Mouse (Mus musculus): ENCODE data around the gene Heatr5b.

Gene Heatr5b

DNA sequence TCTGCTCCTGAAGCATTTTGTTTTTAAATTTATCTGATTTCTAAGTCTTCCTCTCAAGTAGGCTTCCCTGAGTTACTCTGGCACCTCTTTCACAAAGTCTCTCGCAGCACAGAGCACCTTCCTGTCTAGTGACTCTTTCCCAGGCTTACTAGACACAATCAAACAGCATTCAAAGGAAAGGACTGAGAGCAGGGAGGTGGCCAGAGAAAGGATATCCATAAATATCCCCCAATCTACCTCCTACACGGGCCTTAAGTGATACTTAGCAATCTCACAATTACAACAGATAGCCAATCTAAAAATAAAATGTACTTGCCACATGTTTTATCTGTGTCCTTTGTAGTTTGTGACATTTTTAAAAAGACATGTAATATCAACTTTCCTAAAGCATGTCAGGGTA is 66.2 kb downstream of the Heatr5b start:
- in situ Hi-C loops (cut with MboI; ENCODE audit: low sequenced_read_pairs): no loop called here

DNA sequence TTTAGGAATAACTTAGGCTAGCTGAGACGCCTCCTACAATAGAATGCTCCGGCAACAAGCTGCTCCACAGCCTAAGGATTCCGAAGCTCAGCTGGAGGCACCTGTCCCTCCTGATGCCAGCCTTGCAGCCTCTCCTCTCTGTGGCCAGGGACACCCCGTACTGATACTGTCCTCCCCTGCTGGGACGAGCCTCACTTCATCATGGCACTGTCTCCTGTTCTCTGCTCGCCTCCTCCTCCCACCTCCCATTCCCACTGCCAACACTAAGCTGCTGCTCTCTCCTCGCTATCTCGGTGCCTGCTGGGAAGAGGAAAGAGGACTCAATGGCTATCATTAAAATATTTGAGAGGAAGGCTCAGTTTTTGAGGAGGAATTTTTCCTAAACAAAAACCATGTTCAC is 67.6 kb downstream of the Heatr5b start:
- in situ Hi-C loops (cut with MboI; ENCODE audit: low sequenced_read_pairs): no loop called here

DNA sequence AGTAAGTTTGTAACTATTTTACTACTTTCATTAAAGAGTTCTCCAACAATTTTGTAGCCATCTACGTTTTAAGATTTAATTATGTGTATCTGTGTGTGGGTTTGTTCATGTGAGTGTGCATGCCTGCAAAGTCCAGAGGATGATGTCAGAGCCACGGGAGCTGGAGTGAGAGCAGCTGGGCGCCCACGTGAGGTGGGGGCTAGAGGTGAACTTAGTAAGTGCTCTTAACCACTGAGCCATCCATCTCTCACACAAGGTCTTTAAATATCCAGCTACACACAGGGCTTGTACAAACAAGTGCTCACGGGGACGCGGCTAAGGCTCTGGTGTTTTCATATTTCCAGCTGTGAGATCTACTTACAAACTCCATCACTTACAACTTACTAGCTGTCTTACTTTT is 69.1 kb downstream of the Heatr5b start:
- in situ Hi-C loops (cut with MboI; ENCODE audit: low sequenced_read_pairs): no loop called here

DNA sequence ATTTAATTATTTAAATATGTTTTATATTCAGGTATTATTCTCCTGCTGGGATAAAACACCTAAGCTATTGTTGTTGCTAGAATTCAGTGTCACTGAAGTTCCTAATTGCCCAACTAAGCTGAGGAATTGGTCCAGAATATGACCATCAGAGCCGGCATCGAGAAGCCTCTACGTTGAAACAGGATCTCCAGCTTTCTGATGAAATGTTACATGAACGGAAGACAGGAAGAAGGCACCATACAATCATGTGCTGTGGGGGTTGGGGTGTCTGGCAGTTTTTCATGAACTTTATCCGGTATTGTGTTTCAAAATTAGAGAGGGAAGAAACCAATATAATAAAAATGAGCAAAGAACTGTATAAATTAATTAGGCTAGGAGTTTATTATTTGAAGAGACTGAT is 71.9 kb downstream of the Heatr5b start:
- in situ Hi-C loops (cut with MboI; ENCODE audit: low sequenced_read_pairs): no loop called here

DNA sequence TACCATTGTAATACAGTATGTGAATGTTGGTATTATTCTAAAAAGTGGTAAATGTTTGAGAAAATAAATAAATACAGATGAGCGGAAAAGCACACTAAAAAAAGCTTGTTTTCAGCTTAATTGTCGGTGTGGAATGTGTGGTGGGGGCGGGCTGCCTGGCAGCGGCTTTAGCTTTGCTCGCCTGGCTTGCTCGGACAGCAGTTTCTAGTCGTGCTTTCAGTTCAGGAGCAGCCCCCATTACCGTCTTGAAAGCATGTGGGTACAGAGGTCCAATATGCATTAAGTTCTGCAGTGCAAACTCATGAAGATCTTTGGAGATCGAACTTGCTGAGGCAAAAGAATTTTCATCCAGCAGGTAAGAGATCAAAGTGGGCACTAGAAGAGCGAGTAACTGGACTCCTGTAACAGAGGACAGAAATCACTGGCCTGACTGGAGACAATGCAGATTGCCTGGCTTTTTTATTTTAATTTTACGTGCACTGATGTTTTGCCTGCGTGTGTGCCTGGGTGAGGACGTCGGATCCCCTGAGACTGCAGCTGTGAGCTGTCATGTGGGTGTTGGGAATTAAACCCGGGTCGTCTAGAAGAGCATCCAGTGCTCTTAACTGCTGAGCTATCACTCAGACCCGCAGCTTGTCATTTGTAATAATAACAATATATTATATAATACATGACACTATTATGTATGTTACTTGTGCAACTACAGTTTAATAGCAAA is 82.1 kb downstream of the Heatr5b start:
- in situ Hi-C loops (cut with MboI; ENCODE audit: low sequenced_read_pairs): no loop called here

DNA sequence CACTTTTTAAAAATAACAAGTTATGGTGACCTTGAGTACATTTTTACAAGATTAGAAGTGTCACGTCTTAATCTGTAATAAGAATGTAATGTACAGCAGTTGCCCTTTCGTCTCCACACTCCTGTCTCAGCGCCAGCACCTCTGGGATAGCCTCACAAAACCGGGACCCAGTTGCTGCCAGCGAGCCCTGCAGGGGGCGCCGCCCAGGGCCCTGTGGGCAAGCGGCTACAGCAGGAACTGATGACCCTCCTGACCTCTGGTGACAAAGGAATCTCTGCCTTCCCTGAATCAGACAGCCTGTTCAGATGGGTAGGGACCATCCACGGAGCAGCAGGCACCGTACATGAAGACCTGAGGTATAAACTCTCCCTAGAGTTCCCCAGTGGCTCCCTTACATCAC is 83.1 kb downstream of the Heatr5b start:
- in situ Hi-C loops (cut with MboI; ENCODE audit: low sequenced_read_pairs): no loop called here

DNA sequence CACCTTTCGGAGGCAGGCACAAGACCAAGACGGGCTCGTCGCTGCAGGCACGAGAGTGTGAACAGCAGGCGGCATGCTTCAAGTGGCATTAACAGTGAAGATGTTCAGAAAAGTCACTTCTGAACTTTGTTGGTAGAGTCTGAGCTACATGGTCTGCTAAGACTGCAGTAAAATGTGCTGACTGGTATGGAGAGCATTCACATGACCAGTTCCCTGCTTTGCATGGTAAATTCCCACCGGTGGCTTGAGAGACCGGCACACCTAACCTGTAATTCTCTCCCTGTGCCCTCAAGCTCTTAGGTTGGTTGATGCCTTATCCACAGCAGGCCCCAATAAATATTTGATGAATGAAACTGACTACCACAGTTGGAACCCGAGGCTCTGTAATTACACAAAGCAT is 86.7 kb downstream of the Heatr5b start:
- in situ Hi-C loops (cut with MboI; ENCODE audit: low sequenced_read_pairs): no loop called here

DNA sequence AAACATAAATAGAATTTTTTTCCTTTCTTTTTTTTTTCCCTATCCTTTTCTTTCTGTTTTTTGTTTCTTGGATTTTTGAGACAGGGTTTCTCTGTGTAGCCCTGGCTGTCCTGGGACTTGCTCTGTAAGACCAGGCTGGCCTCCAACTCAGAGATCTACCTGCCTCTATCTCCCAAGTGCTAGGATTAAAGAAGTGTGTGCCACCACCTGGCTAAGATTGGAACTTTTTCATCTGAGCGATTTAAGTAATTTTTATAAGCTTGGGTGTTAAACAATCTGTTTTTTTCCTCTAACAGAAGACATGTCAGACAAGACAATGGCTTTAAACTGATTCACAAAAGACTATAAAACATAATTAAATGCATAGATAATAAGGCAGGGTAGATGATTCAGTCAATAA is 96.7 kb downstream of the Heatr5b start:
- in situ Hi-C loops (cut with MboI; ENCODE audit: low sequenced_read_pairs): no loop called here

DNA sequence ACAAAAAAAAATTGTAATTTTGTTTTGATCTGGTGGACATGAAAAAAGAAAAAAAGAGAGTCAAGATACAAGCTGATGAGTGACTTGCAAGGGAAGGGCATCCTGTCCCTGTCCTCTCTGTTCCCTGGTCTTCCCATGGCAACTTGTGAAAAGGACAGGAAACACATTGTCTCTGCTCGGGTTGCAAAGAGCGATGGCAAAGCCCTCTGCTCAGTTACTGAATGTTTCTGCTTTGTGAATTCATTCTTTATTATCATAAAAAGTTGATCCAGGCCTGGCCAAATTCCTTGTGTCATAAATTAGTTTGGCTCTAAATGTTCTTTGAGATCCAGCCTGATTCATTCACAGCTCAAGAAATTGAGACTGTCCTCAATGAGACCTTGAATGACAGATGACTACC is 97.4 kb downstream of the Heatr5b start:
- in situ Hi-C loops (cut with MboI; ENCODE audit: low sequenced_read_pairs): no loop called here

DNA sequence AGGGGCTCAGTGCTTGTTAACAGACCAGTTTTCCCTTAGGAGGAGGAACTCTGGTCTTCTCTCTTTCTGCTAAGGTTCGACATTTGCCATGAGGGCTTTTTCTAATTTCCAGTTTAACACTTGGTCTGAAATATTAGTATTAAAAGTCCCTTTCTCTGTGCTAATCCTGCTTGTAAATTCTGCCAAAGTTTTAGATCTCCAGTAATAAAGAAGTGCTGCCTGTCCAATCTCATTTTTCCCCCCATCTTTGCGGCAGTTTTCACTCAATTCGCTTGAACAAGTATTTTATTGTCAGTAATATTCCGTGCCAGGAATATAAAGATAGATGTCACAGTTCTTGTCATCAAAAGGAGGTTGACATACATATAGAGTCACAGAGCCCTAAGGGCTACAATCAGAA is 98.1 kb downstream of the Heatr5b start, which contains the start of gene Strn:
Gene Strn (minus strand): TSS at position 101 of the 400 bp plus-strand sequence.
- in situ Hi-C loops (cut with MboI; ENCODE audit: low sequenced_read_pairs): no loop called here

DNA sequence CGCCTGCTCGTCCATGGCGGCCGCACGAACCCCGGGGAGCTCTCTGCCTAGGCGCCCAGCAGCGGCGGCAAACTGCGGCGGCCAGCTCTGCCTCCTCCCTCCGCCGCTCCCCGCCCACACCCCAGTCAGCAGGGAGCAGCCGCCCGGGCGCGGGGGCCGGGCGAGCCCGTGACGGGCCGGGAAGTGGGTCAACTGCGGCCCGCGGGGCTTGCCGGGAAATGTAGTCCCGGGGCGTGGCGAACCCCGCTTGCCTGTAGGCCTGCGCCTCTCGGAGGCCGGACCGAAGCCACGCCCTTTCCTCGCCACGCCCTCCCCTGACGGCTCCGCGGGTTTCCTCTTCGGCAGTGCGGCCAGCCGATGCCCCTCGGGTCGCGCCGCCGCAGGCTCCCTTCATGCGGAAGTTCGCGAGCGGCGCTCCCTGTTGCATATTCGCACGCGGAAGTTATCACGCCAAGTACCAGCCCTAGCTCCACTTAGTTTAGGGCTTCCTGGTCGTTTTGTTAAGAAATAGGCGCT is 98.6 kb downstream of the Heatr5b start:
- in situ Hi-C loops (cut with MboI; ENCODE audit: low sequenced_read_pairs): no loop called here

DNA sequence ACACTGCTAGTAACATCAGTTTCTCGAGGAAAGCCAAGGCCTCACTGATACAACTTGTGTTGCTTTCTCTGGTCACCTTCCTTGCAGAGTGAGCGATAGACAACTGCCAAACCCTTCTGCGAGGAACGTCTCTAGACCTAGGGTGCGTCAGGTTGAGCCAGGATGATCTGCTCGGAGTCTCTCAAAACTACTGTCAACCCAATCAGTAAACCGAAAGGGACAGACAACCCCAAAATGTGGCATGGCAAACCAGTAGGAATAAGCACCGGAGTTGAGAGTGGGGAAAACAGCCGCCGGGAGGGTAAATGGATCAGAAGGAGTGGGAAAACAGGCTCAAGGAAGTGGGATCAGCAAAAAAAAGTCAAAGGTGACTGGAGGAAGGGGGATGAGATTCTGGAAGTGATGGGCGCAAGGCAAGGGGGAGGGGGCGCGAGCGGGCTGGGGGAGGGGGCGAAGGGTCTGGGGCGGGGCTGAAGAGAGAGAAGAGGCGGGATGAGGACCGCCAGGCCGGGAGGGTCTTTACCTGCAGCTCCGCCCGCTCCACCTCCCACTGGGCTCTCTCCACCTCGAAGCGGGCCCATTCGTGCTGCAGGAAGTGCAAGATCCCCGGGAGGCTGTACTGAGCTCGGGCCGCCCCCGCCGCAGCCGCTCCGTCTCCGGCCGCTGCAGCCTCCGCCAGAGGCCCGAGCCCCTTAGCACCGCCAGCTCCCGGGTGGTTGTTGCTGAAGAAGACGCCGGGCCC is 99.3 kb downstream of the Heatr5b start:
- in situ Hi-C loops (cut with MboI; ENCODE audit: low sequenced_read_pairs): no loop called here

DNA sequence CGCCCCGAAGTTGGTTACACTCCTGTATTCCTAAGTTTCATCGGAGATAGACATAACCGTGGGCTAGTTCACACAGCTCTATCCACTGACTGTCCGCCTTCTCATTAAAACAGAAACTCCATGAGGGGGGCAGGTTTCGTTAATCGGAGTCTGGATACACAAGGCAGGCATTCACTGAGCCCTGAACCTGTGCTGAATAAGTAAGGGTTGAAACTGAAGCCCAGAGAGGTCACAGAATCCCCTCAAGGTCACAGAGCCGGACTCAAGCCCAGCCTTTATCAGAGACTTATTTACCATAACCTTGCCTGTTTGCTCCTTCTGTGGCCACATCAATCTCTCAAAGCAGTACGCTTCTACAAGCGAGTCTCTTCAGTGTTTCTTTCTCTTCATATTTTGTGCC is 100.4 kb downstream of the Heatr5b start:
- in situ Hi-C loops (cut with MboI; ENCODE audit: low sequenced_read_pairs): no loop called here

DNA sequence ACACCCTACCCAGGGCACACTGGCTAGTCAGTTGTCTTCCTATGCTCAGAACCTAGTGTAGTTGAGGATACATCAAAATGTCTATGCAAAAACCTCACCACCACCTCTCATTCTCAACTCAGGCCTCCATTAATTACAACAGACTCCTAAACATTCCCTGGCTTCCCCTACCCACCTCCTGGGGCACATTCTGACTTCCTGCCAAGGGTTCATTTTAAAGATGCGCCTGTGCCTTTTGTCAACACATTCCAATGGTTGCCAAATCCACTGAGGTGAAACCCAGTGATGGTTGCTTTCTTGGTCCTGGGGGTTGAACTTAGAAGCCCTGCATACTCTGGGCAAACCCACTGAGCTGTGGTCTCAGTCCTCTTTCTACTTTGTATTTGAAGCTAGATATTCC is 103.1 kb downstream of the Heatr5b start:
- in situ Hi-C loops (cut with MboI; ENCODE audit: low sequenced_read_pairs): no loop called here

DNA sequence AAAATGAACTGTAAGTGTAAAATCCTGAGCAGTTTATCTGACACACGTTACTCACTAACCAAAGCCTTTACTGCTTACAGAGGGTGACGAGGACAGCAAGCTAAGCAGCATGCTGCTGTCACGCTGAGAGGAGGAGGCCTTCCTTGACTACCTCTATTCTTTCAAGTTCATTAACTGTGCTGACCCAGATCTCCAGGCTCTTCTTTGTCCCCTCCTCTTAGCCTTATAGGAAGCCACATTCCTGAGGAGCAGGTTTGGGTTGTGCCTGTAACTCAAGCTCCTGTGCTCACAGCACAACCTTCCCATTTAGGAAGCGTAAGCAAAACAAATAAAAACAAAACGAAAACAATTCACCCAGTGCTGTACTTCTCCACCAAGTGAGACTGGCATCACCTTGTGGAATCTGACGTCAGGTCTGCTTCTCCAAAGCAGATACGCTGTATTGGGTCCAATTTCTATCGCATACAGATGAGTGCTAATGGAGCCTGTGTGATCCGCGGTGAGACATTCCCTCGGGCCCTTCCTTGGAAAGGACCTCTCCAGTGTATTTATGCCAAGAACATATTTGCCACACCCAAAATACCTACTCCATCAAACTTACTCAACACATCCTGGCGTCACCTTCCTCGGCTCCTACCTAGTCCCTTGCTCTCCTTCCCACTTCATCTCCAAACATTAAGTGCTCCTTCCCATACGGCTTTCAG is 108.3 kb downstream of the Heatr5b start:
- in situ Hi-C loops (cut with MboI; ENCODE audit: low sequenced_read_pairs): no loop called here

DNA sequence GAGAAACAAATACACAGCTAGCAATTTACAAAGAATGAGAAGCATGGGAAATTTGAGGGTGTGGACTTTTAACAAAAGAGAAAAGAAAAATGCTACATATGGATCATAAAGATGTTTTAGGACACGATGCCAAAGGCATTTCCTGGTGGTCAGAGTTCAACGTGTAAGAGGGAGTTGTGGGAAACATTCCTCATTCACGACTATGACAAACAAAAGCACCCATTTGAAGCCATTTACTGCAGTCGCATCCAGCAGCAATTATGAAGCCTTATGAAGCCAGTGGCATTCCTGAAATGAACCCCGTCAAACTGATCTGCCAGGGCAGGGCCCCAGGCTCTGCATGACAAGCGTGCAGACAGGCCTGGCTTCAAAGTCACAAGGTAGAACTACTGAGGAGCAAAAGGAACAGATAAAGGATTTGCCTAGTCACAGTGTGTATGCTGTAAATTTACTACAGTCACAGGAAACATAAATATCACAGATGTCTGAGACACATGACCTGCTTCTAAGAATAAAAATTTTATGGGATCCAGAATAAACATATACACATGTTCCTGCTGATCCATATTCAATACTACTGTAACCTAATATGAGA is 110.6 kb downstream of the Heatr5b start:
- in situ Hi-C loops (cut with MboI; ENCODE audit: low sequenced_read_pairs): no loop called here

DNA sequence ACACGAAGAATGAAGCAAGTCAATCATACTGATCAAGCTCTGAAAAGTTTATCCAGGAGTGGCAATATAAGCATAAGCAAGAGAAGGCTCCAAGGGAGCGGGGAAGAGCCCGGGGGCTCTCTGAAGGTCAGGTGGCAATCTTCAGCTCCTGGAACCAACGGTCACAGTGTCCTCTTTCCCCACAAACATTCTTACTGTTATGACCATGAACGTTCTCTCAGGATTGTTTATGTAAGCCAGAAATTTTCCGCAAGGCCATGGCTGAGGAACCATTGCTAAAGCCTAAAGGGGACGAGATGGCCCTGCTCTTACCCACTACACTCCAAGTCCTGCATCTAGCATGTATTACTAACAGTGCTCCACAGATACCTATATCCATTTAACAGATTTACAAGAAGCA is 113.5 kb downstream of the Heatr5b start:
- in situ Hi-C loops (cut with MboI; ENCODE audit: low sequenced_read_pairs): no loop called here

DNA sequence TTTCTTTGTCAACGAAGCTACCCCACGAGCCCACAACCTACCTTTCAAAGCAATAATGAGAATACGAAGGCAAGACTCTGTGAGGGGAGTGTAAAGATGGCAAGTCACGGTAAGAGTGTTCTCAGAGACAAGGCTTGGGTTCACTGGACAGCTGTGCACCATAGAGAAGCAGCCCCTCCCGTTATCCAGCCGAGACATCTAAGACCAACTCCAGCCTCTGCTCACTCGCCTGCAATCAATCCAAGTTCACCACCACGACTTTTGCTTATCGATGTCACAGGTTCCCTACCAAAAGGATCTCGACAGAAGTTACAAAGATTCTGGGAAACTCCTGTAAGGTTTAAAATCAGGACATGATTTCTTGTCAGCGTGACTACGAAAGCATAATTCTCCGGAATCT is 116.1 kb downstream of the Heatr5b start:
- in situ Hi-C loops (cut with MboI; ENCODE audit: low sequenced_read_pairs): no loop called here

DNA sequence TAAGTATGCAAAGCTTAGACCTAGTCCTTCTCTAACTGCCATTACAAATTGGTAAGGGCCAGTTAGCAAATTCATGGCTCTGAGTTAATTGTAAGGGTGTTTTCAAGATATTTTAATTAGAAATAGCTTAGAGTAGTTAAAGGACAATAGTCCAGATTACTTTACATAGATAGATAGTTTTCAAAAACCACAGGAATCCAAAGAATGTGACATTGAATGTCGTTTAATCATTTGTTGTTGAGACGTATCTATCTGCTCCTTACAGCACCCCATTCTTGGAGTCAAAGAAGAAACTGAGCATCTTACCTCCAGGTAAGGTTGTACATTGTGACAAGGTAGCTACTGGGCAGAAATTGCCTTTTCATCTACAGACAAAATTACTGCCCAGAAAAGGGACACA is 124.9 kb downstream of the Heatr5b start:
- in situ Hi-C loops (cut with MboI; ENCODE audit: low sequenced_read_pairs): no loop called here

DNA sequence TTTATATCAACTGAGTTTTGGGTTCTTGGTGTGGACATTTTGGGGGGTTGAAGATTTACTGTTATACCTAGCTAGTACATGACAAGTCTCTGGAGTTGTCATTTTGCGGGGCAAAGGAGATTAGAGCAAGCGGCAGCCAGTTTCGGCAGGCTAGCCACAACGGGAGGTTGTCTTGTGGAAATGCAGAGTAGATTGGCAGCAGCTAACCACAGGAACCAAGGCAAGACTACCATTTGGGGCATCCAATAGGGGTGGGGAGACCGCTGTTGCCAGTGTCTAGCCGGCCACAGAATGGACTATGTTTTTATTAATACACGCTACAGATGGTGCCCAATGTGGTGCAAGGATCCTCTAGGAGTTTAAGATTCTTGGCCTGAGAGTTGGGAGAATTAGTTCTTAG is 126.7 kb downstream of the Heatr5b start:
- in situ Hi-C loops (cut with MboI; ENCODE audit: low sequenced_read_pairs): no loop called here

DNA sequence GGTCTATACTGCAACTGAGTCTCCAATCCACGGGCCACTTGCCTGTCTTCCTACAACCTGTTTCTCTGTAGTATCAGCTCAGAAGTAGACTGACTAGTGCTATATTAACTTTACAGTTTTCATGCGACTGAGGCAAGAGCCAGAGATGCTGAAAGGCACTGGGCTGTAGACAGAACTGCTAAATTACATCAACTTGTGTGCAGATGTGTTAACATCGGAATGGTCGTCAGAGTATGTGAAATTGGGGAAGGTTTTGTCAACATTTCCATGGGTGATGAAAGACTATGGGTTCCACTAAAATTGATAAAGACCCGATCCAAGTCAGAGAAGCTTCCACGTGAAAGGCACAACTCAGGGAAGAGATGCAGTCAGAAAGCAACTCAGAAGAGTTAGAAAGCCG is 132.2 kb downstream of the Heatr5b start:
- in situ Hi-C loops (cut with MboI; ENCODE audit: low sequenced_read_pairs): no loop called here

All from CH12F3 (cell line).